Mouse (Mus musculus) kidney, adult 9 months (tissue): ENCODE measurements around the gene 1700017N19Rik.
A peak's percentile ranks its signal among the peaks of the same experiment; 100 is the strongest.
"Not testable (repeated sequence)": the region's sequence is repeated elsewhere in the genome, so short reads cannot be mapped to it uniquely, and the experiment has no call there.

Experiments used
- DNase-seq: peaks from one replicate; pipeline ENCODE4 v3.0.0; 2022

The 1700017N19Rik gene

DNA sequence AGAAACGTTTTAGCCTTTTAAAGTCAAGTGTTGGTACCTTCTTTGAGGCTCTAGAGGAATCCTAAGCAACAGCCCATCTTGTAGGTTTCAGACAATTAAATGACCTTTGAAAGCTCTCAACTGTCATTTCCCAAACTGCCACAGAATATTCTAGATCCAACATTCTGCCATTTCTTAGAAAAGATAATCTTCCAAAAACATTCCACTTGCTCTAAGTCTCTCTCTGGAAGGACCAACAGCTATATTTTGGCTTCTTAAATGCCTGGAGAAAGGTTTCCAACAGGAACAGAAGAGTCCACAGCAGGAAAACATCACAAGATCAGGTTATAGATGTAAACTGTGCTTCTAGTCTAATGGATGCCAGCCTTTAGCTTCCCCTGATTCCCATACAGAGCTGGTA, at the start of gene 1700017N19Rik, which contains the start of gene 4930430F08Rik:
Gene 1700017N19Rik (plus strand): TSS at position 162 of the 400 bp plus-strand sequence.
Gene 4930430F08Rik (minus strand): TSS at position 101 of the 400 bp plus-strand sequence.
- no peak for DNase-seq

DNA sequence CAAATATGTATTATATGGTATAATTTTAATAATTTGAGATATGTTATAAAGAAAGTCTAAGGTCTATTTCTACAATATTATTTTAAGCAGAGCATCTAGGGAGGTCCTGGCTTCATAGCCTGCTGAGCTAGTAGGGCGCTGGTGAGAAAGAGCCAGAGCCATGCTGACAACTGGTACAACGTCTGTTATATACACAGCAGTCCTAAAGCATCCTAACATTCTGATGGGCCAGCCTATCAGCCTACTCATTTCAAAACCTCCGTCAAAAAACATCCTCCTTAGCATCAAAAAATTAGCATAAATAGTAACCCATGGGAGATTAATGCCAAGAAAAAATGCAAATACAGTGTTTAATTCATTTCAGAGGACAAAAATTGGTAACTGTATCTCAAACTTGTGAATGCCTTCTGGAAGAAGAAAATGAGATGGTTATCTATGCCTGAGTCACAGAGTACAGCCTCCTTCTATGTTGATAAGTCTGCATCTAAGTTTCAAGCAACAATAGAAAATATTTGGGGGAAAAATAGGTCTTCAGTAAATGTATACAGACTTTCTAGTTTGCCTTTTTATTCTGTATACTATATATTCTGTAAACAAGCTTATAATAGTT, 33.6 kb upstream of the 1700017N19Rik start:
- DNase-seq = no peak

GRCm38 (mm10) chr10:100560194-100560883, 29.9 kb upstream of the 1700017N19Rik start:
- DNase-seq = not testable (repeated sequence)

- no peak for DNase-seq
Measured at GRCm38 (mm10) chr10:100564112-100564511, 26.2 kb upstream of the 1700017N19Rik start.

GRCm38 (mm10) chr10:100571707-100572106, 18.6 kb upstream of the 1700017N19Rik start:
- DNase-seq = no peak

GRCm38 (mm10) chr10:100574505-100575149, 15.7 kb upstream of the 1700017N19Rik start:
- no peak for DNase-seq

- no peak for DNase-seq
Measured at GRCm38 (mm10) chr10:100575294-100575693, 15.0 kb upstream of the 1700017N19Rik start.

GRCm38 (mm10) chr10:100584178-100584577, 6.1 kb upstream of the 1700017N19Rik start:
- no peak for DNase-seq

DNA sequence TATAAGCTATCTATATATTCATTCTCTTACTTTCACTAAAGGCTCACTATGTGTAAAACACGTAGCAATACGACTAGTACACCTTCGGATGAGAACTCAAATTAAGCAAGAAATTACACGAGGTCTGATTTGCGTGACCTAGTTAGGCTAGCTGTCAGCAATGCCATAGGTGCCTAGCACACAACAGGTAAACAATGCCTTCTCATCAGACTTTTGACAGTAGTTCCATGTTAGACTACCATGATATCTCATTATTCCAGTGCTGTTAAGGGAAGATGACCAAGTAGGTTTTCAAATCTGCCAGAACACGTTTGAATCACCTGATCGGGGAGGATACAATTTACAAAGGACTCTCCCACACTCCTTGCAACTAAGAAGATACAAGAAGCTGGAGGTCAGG, 1.8 kb upstream of the 1700017N19Rik start:
- no peak for DNase-seq

DNA sequence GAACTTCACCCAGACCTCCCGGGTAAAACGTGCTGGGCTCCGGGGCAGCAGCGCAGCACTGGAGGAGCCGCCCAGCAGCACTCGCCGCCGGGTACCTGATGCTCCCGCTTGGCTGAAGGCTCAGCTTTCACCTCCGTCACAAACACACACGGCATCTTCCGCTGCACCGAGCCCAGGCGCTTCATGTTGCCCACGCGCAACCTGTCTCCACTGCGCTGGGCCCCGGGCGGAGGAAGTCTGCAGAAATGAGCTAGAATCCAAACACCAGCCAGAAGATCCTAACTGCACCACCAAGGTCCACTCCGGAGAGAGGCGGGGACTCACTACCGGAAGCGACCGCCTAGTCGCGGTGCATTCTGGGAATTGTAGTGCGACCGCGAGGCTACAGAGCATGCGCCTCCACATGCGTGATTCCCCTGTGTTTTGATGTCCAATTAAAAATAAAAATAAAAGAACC, 1.3 kb upstream of the 1700017N19Rik start:
- peak; percentile 88 for DNase-seq

DNA sequence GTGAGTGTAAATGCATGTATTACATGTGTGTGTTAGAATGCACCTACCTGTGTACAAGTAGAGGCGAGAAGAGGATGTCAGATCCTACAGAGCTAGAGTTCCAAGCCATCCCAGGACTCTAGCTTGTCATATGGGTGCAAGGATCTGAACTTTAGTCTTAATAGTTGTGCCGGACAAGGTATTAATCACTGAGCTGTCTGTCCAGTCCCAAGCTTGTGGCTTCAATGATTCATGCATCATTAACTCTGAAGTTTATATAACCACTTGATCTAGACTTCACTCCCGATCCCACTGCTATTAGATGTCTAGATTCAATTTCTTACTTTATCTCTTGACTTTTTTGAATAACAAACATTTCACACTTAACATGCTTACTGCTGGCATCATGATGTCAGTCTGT, 8.1 kb downstream of the 1700017N19Rik start:
- no peak for DNase-seq

DNA sequence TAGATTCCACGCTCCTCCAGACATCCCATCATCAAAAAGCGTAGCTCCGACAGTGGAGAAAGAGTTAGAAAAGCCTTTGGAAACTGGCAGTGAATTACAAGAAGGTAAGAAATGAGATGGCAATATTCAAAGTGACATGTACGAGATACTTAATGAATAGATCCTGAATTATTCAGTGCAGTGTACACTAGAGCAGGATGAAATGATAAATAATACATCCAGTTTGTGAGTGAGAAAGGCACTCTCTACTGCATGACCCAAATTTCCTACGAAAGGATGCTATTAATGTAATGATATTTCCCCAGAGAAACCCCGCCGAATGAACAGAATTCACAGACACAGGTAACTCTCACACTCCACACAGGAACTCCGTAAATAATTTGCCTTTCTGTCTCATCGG, 13.2 kb downstream of the 1700017N19Rik start:
- DNase-seq = no peak

GRCm38 (mm10) chr10:100604254-100604653, 14.0 kb downstream of the 1700017N19Rik start:
- DNase-seq = no peak

GRCm38 (mm10) chr10:100617233-100617903, 27.1 kb downstream of the 1700017N19Rik start:
- no peak for DNase-seq

DNA sequence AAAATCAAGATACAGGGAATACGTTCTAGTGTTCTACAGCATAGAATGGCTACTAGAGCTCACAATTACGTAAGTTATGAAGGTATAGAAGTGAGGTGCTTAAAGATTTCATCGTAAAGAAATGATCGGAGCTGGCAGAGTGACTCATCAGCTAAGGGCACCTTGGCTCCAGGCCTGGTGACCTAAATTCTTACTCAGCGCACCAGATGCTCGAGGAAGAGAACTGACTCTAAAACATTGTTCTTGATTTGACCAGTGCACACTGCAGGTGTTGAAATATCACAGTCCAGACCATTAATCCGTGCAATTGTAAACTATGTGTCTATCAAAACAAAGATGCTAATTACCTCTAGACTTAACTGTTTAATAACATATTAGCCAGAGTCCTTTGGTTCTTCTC, 29.2 kb downstream of the 1700017N19Rik start:
- no peak for DNase-seq

DNA sequence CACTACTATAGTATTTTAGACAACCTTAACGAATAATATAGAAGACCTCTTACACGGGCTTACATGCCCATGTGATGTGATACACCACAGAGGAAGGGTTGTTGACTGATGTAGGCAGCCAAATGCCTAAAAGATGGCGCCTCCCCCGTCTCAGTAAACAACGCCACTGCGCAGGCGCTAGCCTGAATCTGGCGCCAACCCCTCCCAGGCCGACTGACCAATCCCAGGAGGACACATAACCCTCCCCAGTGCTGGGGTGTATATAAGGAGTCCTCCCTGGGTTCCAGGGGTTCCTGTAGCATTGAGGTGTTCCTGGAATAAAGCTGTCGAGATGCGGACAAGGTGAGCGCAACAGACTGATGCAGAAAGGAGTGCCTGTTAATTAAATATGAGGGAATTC, 29.8 kb downstream of the 1700017N19Rik start:
- DNase-seq = no peak

GRCm38 (mm10) chr10:100622494-100622893, 32.2 kb downstream of the 1700017N19Rik start:
- no peak for DNase-seq

DNA sequence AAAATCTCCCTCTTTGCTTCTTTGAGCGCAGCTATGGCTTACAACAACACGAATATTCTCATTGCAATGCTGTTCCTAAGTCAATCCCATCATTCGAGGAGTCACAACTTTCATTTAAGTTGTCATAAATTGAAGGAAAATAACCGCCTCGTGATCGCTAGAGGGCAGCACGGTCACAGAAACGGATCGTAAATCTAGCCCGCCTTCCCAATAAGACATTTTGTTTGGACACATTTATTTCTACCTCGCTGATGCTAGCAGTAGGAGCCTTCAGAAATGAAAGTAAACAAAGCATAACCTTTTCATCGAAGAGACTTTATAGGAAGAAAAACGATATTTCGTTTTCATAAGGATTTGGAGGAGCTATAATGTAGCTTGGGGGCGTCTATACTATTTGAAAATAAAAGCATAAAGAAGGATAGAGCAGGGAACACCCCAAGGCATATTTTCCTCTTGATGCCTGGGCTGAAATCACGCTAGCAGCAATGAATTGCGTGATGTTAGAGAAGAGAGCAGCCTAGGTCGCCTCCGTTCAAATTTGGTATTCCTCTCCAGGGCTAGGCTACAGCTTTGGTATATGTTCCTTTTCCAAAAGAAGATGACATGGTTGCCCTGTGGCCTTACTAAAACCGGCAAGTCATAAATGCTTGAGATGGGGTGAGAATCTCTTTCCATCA, 39.6 kb downstream of the 1700017N19Rik start:
- DNase-seq = peak; percentile 20

GRCm38 (mm10) chr10:100642887-100643286, 52.6 kb downstream of the 1700017N19Rik start:
- no peak for DNase-seq

DNA sequence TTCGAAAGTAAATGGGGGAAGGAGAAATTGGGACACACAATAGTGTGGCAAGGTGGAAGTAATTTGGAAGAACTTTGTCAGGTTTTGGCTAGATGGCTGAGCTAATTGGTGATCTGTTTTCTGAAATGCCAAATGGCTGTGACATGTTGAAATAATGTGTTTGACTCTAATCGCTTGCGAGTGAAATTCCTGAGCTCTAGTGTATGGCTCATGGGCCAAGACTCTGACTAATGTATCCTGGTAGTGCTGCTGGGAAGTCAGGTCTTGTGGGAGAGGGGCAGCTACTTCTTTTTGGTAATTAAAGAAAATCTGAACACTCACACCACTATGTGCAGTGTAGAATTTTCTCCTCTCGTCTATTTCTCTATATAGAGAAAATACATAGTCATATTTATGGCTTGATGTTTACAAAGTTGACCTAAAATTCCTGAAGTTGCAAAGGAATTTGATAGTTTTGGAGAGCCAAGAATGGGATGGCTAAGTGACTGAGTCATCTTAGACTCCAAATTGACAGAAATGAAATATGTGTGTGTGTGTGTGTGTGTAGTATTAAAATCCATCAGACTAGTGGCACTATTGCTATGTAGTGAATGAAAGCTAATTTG, 55.1 kb downstream of the 1700017N19Rik start:
- DNase-seq = no peak

GRCm38 (mm10) chr10:100654183-100654582, 63.9 kb downstream of the 1700017N19Rik start:
- DNase-seq = no peak

GRCm38 (mm10) chr10:100661970-100662590, 71.8 kb downstream of the 1700017N19Rik start:
- DNase-seq = no peak
